Mouse (Mus musculus): ENCODE measurements around the gene Abcc12.

DNA sequence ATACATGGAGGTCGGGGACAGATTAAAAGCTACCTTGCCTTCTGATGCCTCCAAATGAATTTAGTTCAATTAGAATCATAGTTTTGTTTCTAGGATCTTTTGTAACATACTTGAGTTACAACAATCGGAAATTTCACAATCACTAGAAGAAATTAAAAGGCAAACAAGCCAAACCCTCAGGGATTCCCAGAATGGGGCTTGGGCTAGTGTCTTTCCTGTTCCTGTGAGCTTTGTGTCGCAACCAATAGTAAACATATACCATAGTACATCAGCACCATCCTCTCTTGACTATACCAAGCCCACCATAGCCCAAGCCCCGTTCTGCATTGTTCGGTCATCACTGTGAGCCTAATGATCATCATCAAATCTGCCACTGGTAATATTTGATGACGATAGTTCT lies 18.8 kb upstream of the Abcc12 start:
- TF ChIP-seq EP300 (IDR thresholded peaks at IDR 0.05; ENCODE audit: insufficient read depth, low read depth, low read length): no peak
- TF ChIP-seq POLR2A (IDR thresholded peaks at IDR 0.05; ENCODE audit: insufficient read depth, low read depth, low read length): no peak
- TF ChIP-seq CTCF (IDR thresholded peaks at IDR 0.05): no peak

All from heart, adult 2 months (tissue).